In genomic region chr2:106002835-106003739, GRCm38 (mm10) we compare ENCODE assay signal across 8 mouse cellular contexts. TPM values are rescaled to one million over a fixed set of nuclear protein-coding genes. Genes with fewer than 3 reads are reported as not detected.
A peak's percentile ranks its signal among the peaks of the same experiment; 100 is the strongest.
DNase-seq lines count a peak whose midpoint lies in the region; ATAC-seq lines count a peak whose summit lies in the region.

Gene Dnajc24, minus strand, starts transcription at chr2:106003549.

- H3K27ac ChIP-seq in hindbrain, embryonic 15.5 days (replicated peaks), result peak within 1 kb of the TSS; percentile 87

- H3K4me1 ChIP-seq in hindbrain, embryonic 15.5 days (replicated peaks), result peaks cover 11% of the 10 kb centered on the region

- H3K9ac ChIP-seq in hindbrain, embryonic 15.5 days, result peak within 1 kb of the TSS; percentile 91

- peak; percentile 90 for DNase-seq in T-cell, adult 2 months (ENCODE audit: low spot score)
- DNase-seq in cerebellum, postnatal 36 days, result peak; percentile 86 to 94
- DNase-seq in frontal cortex, postnatal 36 days (ENCODE audit: low spot score in 2 of 2), result peak; percentile 93 to 95
- peak; percentile 85 for DNase-seq in left cerebral cortex, adult 11 months (ENCODE audit: low spot score)
- DNase-seq in lung, postnatal 4 days, result peak; percentile 91 to 93
- DNase-seq in retina, postnatal 7 days (ENCODE audit: low read depth, low spot score), result peak; percentile 88
- DNase-seq in urinary bladder, adult 2 months (ENCODE audit: low spot score), result peak; percentile 74

- H3K4me3 ChIP-seq in hindbrain, embryonic 15.5 days, result peak within 1 kb of the TSS; percentile 95

- 1% methylated on average over 44 of the region's 44 CpGs for WGBS in hindbrain, embryonic 15.5 days

- ATAC-seq in hindbrain, embryonic 15.5 days (ENCODE audit: low FRiP score, low read depth), result peak; percentile 98

- H3K9me3 ChIP-seq in hindbrain, embryonic 15.5 days, result no peaks in the 10 kb centered on the region

- peak within 1 kb of the TSS; percentile 72 for H3K4me2 ChIP-seq in hindbrain, embryonic 15.5 days

- H3K36me3 ChIP-seq in hindbrain, embryonic 15.5 days, result no peaks in the 10 kb centered on the region

- no peaks in the 10 kb centered on the region; the same call in 1 of the 2 replicates for H3K27me3 ChIP-seq in hindbrain, embryonic 15.5 days

RNA-seq across cellular contexts. Expression of gene Dnajc24, which starts in this region (rescaled TPM):
- polyA plus RNA-seq in hindbrain, embryonic 15.5 days (2015; fragmentation: Nextera tagmentation; extraction: Ambion mirVana), result 34.4 and 34.5 TPM in 2 replicates
- 16.7 and 22.7 TPM in 2 replicates for polyA plus RNA-seq in urinary bladder, adult 2 months (2012; rRNA removed)

Comparison
In these comparisons a context has a peak if more than half of its experiments do, and no peak if none do; other contexts are left out.
1. Peak in every context shown above with its lines: DNase-seq, ATAC-seq, H3K4me3 ChIP-seq and H3K27ac ChIP-seq.